Mouse (Mus musculus) v-Abl transformed pro-B cells (cell line): ENCODE data around the gene Notch2.

Source experiments
- in situ Hi-C, 2 experiments: fragments of 400-800 bp; cut with MboI; formaldehyde crosslinking; loops; one replicate each; pipeline ENCODE4 v1.15.1; 2025; ENCODE audit not compliant: unreplicated experiment in 2 of 2

Notch2 gene

DNA sequence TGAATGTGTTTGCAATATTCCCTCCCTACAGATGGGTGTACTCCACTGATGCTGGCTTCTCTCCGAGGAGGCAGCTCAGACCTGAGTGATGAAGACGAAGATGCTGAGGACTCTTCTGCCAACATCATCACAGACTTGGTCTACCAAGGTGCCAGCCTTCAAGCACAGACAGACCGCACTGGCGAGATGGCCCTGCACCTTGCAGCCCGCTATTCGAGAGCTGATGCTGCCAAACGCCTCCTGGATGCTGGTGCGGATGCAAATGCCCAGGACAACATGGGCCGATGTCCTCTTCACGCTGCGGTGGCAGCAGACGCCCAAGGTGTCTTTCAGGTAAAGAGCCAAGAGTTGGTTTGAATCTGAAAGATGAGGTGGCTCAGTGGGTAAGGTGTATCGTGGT is 129.5 kb downstream of the Notch2 start:
- in situ Hi-C loops, result no loop called here

- in situ Hi-C loops, result no loop called here
These were observed 131.9 kb downstream of the Notch2 start for GRCm38 (mm10) chr3:98145204-98145603.

GRCm38 (mm10) chr3:98146471-98147410 is 133.4 kb downstream of the Notch2 start:
- in situ Hi-C loops, result no loop called here

- in situ Hi-C loops, result no loop called here
These were observed 134.4 kb downstream of the Notch2 start for GRCm38 (mm10) chr3:98147706-98148105.

GRCm38 (mm10) chr3:98149881-98150280 is 136.6 kb downstream of the Notch2 start:
- in situ Hi-C loops, result no loop called here

- in situ Hi-C loops, result no loop called here
These were observed 137.7 kb downstream of the Notch2 start for GRCm38 (mm10) chr3:98151016-98151415.

GRCm38 (mm10) chr3:98153460-98153859 is 140.1 kb downstream of the Notch2 start:
- in situ Hi-C loops, result no loop called here

GRCm38 (mm10) chr3:98156158-98156557 is 142.8 kb downstream of the Notch2 start:
- in situ Hi-C loops, result no loop called here

- in situ Hi-C loops, result no loop called here
These were observed 143.7 kb downstream of the Notch2 start for GRCm38 (mm10) chr3:98157073-98157472.

DNA sequence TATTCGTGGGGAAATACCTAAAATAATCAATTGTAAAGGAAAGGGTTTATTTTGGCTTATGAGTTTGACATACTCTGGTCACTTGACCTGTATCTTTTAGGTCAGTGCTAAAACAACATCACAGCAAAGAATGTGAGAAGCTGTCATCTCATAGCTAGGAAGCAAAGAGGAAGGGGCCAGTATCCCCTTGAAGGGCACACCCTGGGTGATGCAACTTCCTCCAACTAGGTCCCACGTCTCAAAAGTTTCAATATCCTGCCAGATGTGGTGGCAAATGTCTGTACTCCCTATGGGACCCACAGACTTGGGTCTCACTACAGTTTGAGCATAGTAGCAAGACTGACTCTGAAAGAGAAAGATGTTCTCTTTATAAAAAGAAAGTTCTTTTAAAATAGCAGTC is 144.3 kb downstream of the Notch2 start:
- in situ Hi-C loops, result no loop called here

DNA sequence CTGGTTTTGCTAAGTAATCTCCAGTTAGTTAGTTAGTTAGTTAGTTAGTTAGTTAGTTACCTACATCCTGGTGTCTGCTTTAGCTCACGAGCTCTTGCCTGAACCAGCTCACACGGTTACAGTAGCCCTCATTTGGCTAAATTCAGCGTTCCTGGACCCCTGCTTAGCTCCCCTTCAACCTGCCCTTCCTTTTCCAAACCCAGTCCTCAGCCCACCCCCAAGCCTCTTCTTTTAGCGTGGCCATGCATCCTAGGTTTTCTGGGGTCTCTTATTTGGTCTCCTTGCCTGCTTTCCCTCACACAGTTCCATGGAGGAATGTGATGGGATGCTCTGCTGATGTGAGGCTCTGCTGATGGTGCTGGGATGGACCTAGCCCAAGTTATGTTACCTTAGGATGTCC is 145.3 kb downstream of the Notch2 start:
- in situ Hi-C loops, result no loop called here

DNA sequence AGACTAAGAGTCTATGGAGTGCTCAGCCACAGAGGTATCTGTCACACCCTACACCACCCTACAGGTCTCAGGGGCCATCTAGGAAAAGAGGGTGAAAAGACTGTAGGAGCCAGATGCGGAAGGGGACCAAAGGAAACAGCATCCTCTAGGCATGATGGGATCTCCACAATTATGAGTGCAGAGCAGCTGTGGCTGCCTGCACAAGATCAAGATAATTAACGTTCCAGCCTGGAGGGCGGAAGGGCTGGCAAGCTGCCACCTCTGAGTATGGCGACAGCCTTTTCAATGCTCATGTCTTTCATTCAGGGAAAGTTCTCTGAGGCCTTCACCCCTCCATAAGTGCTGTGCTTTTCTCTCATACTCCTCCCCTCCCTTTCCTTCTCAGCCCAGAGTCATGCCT is 146.0 kb downstream of the Notch2 start:
- in situ Hi-C loops, result no loop called here

- in situ Hi-C loops, result no loop called here
These were observed 147.0 kb downstream of the Notch2 start, which contains the start of gene Adam30 for GRCm38 (mm10) chr3:98160330-98160729. Adam30 (plus strand) TSS chr3:98160630.

GRCm38 (mm10) chr3:98178340-98178739 is 165.0 kb downstream of the Notch2 start:
- in situ Hi-C loops, result no loop called here

GRCm38 (mm10) chr3:98180805-98181204 is 167.5 kb downstream of the Notch2 start:
- in situ Hi-C loops, result no loop called here

- in situ Hi-C loops, result no loop called here
These were observed 171.9 kb downstream of the Notch2 start for GRCm38 (mm10) chr3:98185163-98185714.

DNA sequence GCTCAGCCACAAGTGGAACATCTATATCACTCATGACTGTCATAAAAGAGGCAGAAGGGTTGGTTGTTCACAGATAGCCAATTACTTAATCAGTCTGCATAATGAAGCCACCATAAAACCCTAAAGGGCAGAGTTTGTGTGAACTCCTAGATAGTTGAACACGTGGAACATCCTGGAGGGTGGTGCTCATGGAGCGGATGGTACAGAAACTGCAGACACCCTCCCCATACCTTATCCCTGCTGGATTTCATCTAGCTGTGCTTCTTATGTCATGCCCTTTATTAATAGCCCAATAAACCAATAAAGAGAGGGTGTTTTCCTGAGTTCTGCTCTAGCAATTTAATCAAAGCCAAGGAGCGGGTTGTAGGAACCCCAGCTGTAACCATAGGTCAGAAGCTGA is 174.4 kb downstream of the Notch2 start:
- in situ Hi-C loops, result no loop called here

DNA sequence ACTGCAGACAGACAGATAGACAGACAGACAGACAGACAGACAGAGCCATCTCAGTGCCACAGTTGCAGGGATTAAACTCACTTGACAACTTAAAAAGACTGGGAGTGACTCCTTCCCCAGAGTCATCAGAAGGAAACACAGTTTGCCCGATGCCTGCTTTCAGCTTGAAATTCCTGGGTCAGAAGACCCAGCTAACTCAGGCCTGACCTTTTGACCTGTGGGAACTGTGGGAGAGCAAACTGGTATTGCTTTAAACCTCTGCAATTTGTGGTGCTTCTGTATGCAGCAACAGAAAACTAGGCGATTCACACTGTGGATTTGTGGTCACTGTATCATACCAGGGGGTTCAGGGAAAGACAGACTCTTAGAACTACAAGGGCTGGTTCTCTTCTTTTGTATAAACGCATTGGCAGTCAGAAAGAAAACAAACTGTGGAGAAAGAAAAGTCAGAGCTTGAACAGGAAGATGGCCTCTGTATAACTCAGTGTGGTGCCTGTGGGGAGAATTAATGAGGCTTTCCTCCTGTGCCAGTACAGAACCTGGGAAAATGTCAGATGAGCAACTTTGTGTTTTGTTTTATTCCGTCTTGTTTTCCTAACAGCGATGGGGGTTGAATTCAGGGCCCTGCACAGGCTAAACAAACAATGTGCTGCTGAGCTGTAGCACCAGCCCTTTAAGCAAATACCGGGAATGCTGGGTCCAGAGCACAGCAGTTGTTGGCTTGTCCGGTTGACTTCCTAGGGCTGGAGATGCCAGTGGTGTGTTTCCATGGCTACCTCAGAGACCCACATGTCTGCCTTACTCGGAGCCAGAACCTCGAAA is 184.6 kb downstream of the Notch2 start:
- in situ Hi-C loops, result no loop called here

GRCm38 (mm10) chr3:98199747-98200146 is 186.4 kb downstream of the Notch2 start:
- in situ Hi-C loops, result no loop called here
